Mouse (Mus musculus) naive thymus-derived CD4-positive, alpha-beta T cell, adult 2 months (primary cell): ENCODE results near the gene Tmem35b.

Experiments used
- DNase-seq: peaks from one replicate; pipeline ENCODE4 v3.0.0-alpha.2; 2011; ENCODE audit warnings: low read depth

The Tmem35b gene

GRCm38 (mm10) chr4:127168211-127168913, 44.9 kb downstream of the Tmem35b start:
- DNase-seq: peak; percentile 29

- no peak for DNase-seq
Observed at GRCm38 (mm10) chr4:127168914-127169345, 45.4 kb downstream of the Tmem35b start, which contains the start of gene Dlgap3. Gene Dlgap3, plus strand, starts transcription at chr4:127169204.

DNA sequence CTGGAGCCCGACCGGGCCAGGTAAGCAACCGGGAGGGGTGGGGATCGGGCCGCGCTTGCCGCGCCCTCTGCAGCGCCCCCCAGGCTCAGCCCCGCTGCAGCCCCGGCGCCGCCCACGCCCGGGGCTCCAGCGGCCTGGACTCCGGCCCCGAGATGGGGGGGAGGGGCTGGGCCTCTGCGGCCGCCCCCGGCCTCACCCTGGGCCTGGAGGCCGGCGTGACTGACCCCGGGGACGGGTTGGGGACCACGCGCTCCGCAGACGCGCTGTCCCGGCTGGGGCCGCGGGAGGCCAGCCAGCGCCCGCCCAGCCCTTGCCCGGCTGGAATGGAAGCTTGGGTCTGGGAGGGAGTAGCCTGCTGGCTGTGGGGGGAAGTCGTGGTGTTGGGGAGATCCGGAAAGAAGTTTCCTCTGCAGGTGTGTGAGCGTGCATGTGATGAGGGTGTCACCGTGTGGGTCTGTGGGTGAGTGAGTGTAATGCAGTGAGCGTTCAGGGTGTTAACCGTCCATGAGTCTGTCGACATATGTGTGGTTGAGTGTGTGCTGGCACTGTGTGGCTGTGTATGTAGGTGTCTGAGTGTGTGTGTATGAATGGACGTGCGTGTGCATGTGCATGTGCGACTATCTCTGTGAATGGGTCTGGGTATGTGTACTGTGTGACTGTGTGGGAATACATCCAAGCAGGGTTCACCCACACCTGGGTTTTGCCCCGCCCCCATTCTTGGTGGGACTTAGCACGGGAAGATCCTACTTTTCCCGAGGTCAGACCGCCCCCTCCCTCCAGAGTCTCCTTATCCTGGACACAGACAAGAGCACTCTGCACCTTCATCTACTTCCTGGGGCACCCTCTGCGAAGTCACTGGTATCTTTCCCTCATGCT, 46.1 kb downstream of the Tmem35b start:
- peak; percentile 17 for DNase-seq

DNA sequence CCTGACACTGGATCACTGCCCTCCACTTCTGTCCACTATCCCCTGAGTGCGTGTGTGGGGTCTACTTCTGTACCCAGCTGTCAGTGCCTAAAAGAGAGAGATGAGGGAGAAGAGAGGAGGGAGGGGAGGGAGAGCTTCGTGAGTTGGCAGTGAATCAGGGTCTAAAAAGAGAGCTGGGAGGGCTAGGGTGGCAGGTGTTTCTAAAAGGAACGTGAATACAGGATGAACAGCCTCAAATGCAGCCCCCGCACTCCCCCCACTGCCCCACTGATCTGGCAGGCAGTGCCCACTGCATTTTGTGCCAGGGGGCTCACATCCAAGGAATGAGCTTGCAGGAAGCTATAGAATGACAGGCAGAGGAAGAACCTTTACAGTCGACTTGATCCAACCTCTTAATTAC, 47.4 kb downstream of the Tmem35b start:
- DNase-seq: no peak

- DNase-seq: no peak
Observed at GRCm38 (mm10) chr4:127171341-127171905, 47.9 kb downstream of the Tmem35b start.

- DNase-seq: no peak
Observed at GRCm38 (mm10) chr4:127172119-127172518, 48.6 kb downstream of the Tmem35b start.

DNA sequence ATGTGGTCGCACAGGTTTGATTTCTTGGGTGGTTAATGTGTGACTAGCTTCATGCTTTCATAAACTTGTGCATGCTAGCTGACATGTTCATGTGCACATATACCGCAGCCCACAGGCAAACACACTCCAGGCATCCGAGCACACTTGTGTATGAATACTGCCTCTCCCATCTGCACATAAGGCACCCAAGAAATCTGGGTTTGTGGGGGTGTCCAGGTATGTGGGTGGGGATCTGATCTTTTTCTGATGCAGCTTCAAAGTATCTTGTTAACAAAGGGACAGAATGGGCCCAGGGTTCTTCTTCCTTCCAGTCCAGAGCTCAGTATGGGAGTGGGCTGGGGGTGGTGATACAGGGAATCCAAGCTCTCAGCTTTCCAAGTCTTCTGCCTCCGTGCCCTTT, 49.1 kb downstream of the Tmem35b start:
- DNase-seq: no peak

DNA sequence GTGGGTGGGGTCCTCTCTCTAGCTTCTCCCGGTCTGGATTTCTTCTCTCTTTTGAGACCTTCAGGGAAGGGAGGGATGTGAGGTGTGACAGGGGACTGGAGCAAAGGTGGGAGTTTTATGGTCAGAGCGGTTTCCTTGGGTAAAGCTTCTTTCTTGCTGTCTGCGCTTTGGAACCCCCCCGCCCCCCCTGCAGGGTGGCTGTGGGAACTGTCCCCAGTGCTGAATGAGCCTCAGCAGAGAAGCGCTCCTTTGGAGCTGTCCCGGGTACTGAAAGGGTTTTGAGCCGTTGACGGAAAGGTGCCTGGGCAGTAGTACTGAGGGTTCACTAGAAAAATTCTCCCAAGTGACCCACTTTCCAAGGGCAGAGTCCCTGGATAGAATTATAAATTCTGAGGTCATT, 50.0 kb downstream of the Tmem35b start:
- peak; percentile 16 for DNase-seq

- DNase-seq: no peak
Observed at GRCm38 (mm10) chr4:127174075-127174899, 50.8 kb downstream of the Tmem35b start.

DNA sequence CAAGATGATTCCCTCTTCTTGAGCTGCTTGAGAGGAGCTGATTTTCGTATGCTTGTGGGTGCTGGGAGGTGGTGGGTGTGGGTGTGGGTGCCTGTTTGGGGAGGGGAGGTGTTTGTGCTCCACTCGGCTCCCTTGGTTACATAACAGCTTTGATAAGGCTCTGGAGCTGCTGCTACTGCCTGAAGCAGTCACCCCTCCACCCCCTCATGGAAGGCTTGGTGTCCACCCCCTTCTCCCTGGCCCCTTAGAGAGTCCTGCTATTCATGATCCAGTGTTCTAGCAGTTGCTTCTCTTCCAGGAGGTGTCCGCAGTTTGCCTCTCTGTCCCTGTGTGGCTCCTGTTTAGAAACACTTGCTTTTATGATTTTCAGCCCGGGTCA, 51.4 kb downstream of the Tmem35b start:
- no peak for DNase-seq

DNA sequence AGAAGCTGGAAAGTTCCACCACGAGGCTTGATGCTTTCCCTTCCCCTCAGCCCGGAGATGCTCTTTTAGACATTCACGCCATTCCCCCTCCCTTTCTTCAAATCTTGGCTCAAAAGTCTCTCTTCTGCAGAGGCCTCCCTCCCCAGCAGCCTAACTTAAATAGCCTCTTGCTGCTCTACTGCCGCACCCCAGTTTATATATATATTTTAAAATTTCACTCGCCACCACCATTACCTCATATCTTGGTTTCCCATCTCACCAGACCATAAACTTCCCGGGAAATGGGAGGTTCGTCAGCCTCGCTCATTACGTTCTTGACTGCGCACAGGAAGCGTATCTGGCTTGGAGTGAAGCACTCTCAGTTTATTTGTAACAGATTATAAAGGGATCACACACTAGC, 54.5 kb downstream of the Tmem35b start:
- DNase-seq: no peak

DNA sequence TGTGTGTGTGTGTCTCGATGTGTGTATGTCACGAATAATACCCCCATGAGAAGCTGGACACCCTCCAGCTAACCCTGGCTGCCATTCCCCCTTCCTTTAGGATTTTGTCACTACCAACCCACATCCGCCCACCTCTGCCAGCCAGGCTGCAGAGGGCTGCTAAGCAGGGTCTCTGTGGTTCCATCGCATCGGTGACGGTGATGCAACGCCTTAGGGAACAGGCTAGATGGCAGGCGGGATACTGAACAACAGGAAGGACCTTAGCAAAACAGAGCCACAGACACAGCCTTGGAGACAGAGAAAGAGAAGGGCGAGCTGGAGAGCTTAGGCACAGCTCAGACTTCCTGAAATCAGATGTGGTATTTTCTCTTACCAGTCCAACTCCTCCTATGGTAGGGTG, 55.2 kb downstream of the Tmem35b start:
- no peak for DNase-seq
